Mouse (Mus musculus): ENCODE measurements around the gene Tex33. TPM values are rescaled to one million over a fixed set of nuclear protein-coding genes. Genes with fewer than 3 reads are reported as not detected.
A peak's percentile ranks its signal among the peaks of the same experiment; 100 is the strongest.

Gene Tex33
- polyA plus RNA-seq (2015; fragmentation: Nextera tagmentation; extraction: Ambion mirVana) = not detected in 2 replicates

- Histone ChIP-seq H3K4me2 (ENCODE audit: low read depth, low read length) (no peak within 1 kb of the TSS), H3K4me1 (replicated peaks; ENCODE audit: control insufficient read depth, insufficient read depth, low read length) (no peaks in the 10 kb centered on the region), H3K9me3 (ENCODE audit: control insufficient read depth, low read length) (no peaks in the 10 kb centered on the region), H3K36me3 (ENCODE audit: control insufficient read depth, insufficient read depth, low read length) (0 out of 2 replicates have a peak, but pooled peaks cover 2% of the 10 kb centered on the region), H3K27ac (ENCODE audit: low read length) (no peak within 1 kb of the TSS), H3K9ac (ENCODE audit: low read length) (no peak within 1 kb of the TSS), H3K27me3 (ENCODE audit: control insufficient read depth, insufficient read depth, low read depth, low read length) (no peaks in the 10 kb centered on the region), H3K4me3 (ENCODE audit: low read length) (no peak within 1 kb of the TSS)
- peak; percentile 45 for ATAC-seq (ENCODE audit: low read depth)
- 64% methylated on average over 8 of the region's 8 CpGs for WGBS
These were observed at the start of gene Tex33 for GRCm38 (mm10) chr15:78395478-78395962. TSS of gene Tex33 (minus strand) at chr15:78395912.

GRCm38 (mm10) chr15:78443857-78444256 lies 48.1 kb upstream of the Tex33 start:
- ATAC-seq (ENCODE audit: low read depth) = no peak
- no peak overlapping the region for H3K4me2 ChIP-seq (ENCODE audit: low read depth, low read length)
- no peaks in the 10 kb centered on the region for H3K27me3 ChIP-seq (ENCODE audit: control insufficient read depth, insufficient read depth, low read depth, low read length)
- H3K27ac ChIP-seq (ENCODE audit: low read length) = no peak overlapping the region
- no peaks in the 10 kb centered on the region for H3K9me3 ChIP-seq (ENCODE audit: control insufficient read depth, low read length)
- peaks cover 3% of the 10 kb centered on the region; the same call in 1 of the 2 replicates for H3K4me1 ChIP-seq (replicated peaks; ENCODE audit: control insufficient read depth, insufficient read depth, low read length)
- no peak overlapping the region for H3K4me3 ChIP-seq (ENCODE audit: low read length)
- no peak overlapping the region for H3K9ac ChIP-seq (ENCODE audit: low read length)
- no peaks in the 10 kb centered on the region for H3K36me3 ChIP-seq (ENCODE audit: control insufficient read depth, insufficient read depth, low read length)
- 47% methylated on average over 6 of the region's 6 CpGs for WGBS

GRCm38 (mm10) chr15:78442231-78442630 lies 46.5 kb upstream of the Tex33 start:
- ATAC-seq (ENCODE audit: low read depth) = no peak
- WGBS = 87% methylated on average over 19 of the region's 19 CpGs
- H3K4me1 ChIP-seq (replicated peaks; ENCODE audit: control insufficient read depth, insufficient read depth, low read length) = peaks cover 11% of the 10 kb centered on the region

GRCm38 (mm10) chr15:78438973-78439372 lies 43.3 kb upstream of the Tex33 start:
- Histone ChIP-seq H3K9me3 (ENCODE audit: control insufficient read depth, low read length) (no peaks in the 10 kb centered on the region), H3K4me2 (ENCODE audit: low read depth, low read length) (no peak overlapping the region), H3K27ac (ENCODE audit: low read length) (no peak overlapping the region), H3K9ac (ENCODE audit: low read length) (no peak overlapping the region), H3K4me1 (replicated peaks; ENCODE audit: control insufficient read depth, insufficient read depth, low read length) (peaks cover 21% of the 10 kb centered on the region), H3K4me3 (ENCODE audit: low read length) (no peak overlapping the region), H3K27me3 (ENCODE audit: control insufficient read depth, insufficient read depth, low read depth, low read length) (no peaks in the 10 kb centered on the region), H3K36me3 (ENCODE audit: control insufficient read depth, insufficient read depth, low read length) (peaks cover under 1% of the 10 kb centered on the region; the same call in 1 of the 2 replicates)
- no peak for ATAC-seq (ENCODE audit: low read depth)
- 57% methylated on average over 9 of the region's 9 CpGs for WGBS

More at GRCm38 (mm10) chr15:78442231-78442630, 46.5 kb upstream of the Tex33 start:
- Histone ChIP-seq H3K9me3 (ENCODE audit: control insufficient read depth, low read length) (no peaks in the 10 kb centered on the region), H3K4me2 (ENCODE audit: low read depth, low read length) (no peak overlapping the region), H3K4me3 (ENCODE audit: low read length) (no peak overlapping the region), H3K9ac (ENCODE audit: low read length) (no peak overlapping the region), H3K27ac (ENCODE audit: low read length) (no peak overlapping the region), H3K27me3 (ENCODE audit: control insufficient read depth, insufficient read depth, low read depth, low read length) (no peaks in the 10 kb centered on the region), H3K36me3 (ENCODE audit: control insufficient read depth, insufficient read depth, low read length) (no peaks in the 10 kb centered on the region)

GRCm38 (mm10) chr15:78438505-78438904 lies 42.8 kb upstream of the Tex33 start:
- H3K4me3 ChIP-seq (ENCODE audit: low read length) = no peak overlapping the region
- no peak overlapping the region for H3K9ac ChIP-seq (ENCODE audit: low read length)
- H3K27ac ChIP-seq (ENCODE audit: low read length) = no peak overlapping the region
- no peaks in the 10 kb centered on the region for H3K27me3 ChIP-seq (ENCODE audit: control insufficient read depth, insufficient read depth, low read depth, low read length)
- H3K4me1 ChIP-seq (replicated peaks; ENCODE audit: control insufficient read depth, insufficient read depth, low read length) = peaks cover 21% of the 10 kb centered on the region
- 59% methylated on average over 8 of the region's 8 CpGs for WGBS
- H3K4me2 ChIP-seq (ENCODE audit: low read depth, low read length) = no peak overlapping the region
- H3K36me3 ChIP-seq (ENCODE audit: control insufficient read depth, insufficient read depth, low read length) = peaks cover 4% of the 10 kb centered on the region; the same call in 1 of the 2 replicates
- H3K9me3 ChIP-seq (ENCODE audit: control insufficient read depth, low read length) = no peaks in the 10 kb centered on the region
- no peak for ATAC-seq (ENCODE audit: low read depth)

DNA sequence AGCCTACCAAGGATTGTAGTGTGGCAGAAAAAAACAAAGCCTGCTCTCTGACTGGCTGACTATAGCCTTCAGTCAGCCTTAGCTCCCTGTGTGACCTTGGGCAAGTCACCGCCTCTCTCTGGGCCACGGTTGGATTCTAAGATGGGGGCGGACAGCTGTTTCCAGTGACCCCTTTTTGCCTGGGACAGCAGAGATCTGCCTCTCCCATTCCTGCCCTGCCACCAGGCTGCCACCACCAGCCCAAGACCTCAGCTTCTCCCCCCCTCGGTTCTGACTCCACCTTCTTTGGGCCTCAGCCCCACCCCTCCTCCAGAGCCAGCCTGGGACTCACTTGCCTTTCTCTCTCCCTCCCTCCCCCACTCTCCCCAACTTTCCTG lies 42.3 kb upstream of the Tex33 start:
- Histone ChIP-seq H3K27ac (ENCODE audit: low read length) (peak overlapping the region; percentile 82), H3K27me3 (ENCODE audit: control insufficient read depth, insufficient read depth, low read depth, low read length) (no peaks in the 10 kb centered on the region), H3K9ac (ENCODE audit: low read length) (no peak overlapping the region), H3K36me3 (ENCODE audit: control insufficient read depth, insufficient read depth, low read length) (peaks cover 4% of the 10 kb centered on the region; the same call in 1 of the 2 replicates), H3K4me2 (ENCODE audit: low read depth, low read length) (no peak overlapping the region), H3K9me3 (ENCODE audit: control insufficient read depth, low read length) (no peaks in the 10 kb centered on the region), H3K4me3 (ENCODE audit: low read length) (no peak overlapping the region), H3K4me1 (replicated peaks; ENCODE audit: control insufficient read depth, insufficient read depth, low read length) (peaks cover 21% of the 10 kb centered on the region)
- ATAC-seq (ENCODE audit: low read depth) = no peak
- WGBS = 42% methylated on average over 4 of the region's 4 CpGs

DNA sequence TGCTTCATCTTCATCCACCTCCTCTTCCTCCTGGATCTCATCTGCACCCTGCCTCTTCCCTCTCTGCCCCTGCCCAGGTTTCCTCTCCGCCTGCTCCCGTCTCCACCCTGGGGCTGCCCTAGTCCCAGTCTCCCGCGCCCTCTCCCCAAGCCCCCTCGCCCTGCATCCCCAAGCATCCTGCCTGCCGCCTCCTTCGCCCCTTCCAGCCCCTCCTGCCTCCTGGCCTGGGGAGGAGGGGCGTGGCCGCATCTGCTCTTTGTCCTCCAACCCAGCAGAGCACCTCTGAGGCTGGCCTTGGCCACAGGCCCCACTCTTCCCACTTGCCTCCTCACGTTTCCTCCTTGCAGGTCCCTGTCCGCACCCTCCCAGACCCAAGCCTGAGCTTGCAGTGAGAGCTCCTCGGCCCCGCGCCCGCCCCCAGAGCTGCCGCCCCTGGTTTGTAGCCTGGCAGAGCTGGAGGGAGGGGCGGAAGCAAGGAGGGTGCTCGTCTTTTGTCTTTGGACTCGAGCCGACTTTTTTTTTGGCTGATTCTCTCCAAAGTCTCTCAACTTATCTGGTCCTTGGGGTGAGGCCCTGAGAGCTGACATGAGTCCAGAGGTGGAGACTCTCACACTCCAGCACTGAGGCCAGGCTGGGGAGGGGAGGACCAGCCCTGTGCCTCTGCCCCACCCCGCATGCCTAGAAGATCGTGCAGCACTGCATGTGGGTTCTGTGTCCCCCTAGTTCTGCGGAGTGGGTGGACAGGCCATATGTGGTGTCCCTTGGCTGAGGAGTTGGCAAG lies 41.7 kb upstream of the Tex33 start:
- Histone ChIP-seq H3K4me2 (ENCODE audit: low read depth, low read length) (peak overlapping the region; percentile 57), H3K4me3 (ENCODE audit: low read length) (peak overlapping the region; percentile 20), H3K9ac (ENCODE audit: low read length) (peak overlapping the region; percentile 49), H3K27ac (ENCODE audit: low read length) (peak overlapping the region; percentile 82), H3K27me3 (ENCODE audit: control insufficient read depth, insufficient read depth, low read depth, low read length) (no peaks in the 10 kb centered on the region), H3K36me3 (ENCODE audit: control insufficient read depth, insufficient read depth, low read length) (peaks cover 4% of the 10 kb centered on the region; the same call in 1 of the 2 replicates), H3K4me1 (replicated peaks; ENCODE audit: control insufficient read depth, insufficient read depth, low read length) (peaks cover 21% of the 10 kb centered on the region), H3K9me3 (ENCODE audit: control insufficient read depth, low read length) (no peaks in the 10 kb centered on the region)
- 10% methylated on average over 22 of the region's 23 CpGs for WGBS
- peak; percentile 56 for ATAC-seq (ENCODE audit: low read depth)

DNA sequence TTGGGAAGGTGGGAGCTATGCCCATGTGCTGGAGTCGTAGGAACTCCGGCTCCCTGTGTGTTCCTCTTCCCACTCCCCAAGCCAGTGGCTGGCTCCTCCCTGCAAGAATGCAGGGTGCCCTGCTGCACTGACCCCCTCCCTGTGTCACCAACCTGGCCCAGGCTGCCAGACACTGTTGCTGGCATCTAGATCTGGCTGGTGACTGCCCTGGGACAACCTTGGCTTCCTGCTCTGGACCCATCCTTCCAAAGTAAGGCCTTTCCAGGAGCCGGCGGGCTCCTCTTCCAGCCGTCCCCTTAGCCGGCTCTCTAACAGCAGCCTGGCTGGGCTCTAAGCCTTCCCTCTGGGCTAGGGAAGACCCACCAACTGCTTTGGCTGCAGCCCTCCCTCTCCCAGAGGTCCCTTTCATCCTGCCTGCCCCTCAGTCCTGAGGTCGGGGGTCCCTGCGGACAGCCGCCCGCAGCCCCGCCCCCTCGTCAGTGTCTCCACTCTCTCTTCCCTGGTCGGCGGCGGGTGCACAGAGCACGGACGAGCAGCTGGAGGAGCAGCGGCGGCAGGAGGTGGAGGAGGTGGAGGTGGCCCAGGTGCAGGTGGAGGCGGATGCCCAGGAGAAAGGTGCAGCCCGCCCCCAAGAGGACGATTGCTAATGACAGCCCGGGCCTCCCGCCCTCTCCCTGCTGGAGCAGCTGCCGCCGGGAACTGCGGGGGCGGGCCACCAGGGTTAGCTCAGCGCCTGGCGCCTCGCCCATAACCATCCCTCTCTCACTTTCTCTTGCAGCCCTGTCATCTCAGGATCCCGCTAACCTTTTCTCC lies 40.9 kb upstream of the Tex33 start:
- no peak overlapping the region for H3K27ac ChIP-seq (ENCODE audit: low read length)
- H3K36me3 ChIP-seq (ENCODE audit: control insufficient read depth, insufficient read depth, low read length) = peaks cover 4% of the 10 kb centered on the region; the same call in 1 of the 2 replicates
- H3K9me3 ChIP-seq (ENCODE audit: control insufficient read depth, low read length) = no peaks in the 10 kb centered on the region
- ATAC-seq (ENCODE audit: low read depth) = peak; percentile 81
- H3K4me1 ChIP-seq (replicated peaks; ENCODE audit: control insufficient read depth, insufficient read depth, low read length) = peaks cover 21% of the 10 kb centered on the region
- H3K27me3 ChIP-seq (ENCODE audit: control insufficient read depth, insufficient read depth, low read depth, low read length) = no peaks in the 10 kb centered on the region
- H3K9ac ChIP-seq (ENCODE audit: low read length) = peak overlapping the region; percentile 49
- 11% methylated on average over 23 of the region's 32 CpGs for WGBS
- peak overlapping the region; percentile 57 for H3K4me2 ChIP-seq (ENCODE audit: low read depth, low read length)
- H3K4me3 ChIP-seq (ENCODE audit: low read length) = peak overlapping the region; percentile 20

DNA sequence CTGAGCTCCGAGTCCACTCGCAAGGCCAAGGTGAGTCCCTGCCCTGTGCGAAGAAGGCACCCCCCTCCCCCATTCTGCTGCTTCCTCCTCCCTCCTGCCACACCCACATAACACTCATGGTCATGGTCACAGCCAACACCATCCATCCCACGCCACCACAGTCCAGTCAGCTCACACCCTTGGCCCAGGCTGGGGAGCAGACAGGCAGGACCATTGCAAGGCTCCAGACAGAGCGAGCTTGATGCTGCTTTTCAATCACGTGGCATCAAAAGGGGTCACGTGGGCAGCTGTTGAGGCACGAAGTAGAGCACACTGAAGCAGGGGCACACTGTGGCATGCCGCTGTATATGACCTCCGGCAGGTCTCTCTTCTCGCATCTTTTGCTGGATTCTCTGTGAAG lies 40.0 kb upstream of the Tex33 start:
- Histone ChIP-seq H3K27me3 (ENCODE audit: control insufficient read depth, insufficient read depth, low read depth, low read length) (no peaks in the 10 kb centered on the region), H3K4me2 (ENCODE audit: low read depth, low read length) (no peak overlapping the region), H3K4me3 (ENCODE audit: low read length) (no peak overlapping the region), H3K9ac (ENCODE audit: low read length) (no peak overlapping the region), H3K36me3 (ENCODE audit: control insufficient read depth, insufficient read depth, low read length) (peaks cover 4% of the 10 kb centered on the region; the same call in 1 of the 2 replicates), H3K4me1 (replicated peaks; ENCODE audit: control insufficient read depth, insufficient read depth, low read length) (peaks cover 21% of the 10 kb centered on the region), H3K27ac (ENCODE audit: low read length) (no peak overlapping the region), H3K9me3 (ENCODE audit: control insufficient read depth, low read length) (no peaks in the 10 kb centered on the region)
- no peak for ATAC-seq (ENCODE audit: low read depth)
- 71% methylated on average over 11 of the region's 11 CpGs for WGBS
